In the genomic region with DNA sequence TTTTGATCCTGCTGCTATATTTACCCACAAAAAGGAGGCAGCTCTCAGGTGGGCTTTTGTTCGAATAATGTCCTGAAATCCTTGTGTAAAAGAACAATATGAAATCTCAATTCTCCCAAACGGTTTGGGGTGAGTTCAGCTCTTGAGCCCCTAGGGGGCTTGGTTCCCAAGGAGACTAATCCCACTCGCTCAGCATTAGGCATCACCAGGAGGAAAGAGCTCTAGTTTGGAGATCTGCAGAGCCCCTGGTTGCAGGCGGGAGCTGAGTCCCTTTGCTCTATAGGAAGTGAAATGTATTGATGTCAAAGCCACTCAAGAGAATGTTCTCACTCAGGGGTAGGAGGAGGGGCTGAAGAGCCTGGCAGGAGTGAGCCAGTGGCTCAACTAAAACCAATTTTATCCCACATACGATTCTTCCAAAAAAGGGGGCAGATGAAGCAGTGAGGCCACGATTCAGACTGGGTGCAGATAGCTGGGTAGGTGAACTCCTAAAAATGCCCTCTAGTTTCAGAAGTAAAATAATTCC, we compare ENCODE assay signal across 19 mouse cellular contexts. TPM values are rescaled to one million over a fixed set of nuclear protein-coding genes. Genes with fewer than 3 reads are reported as not detected.
A peak's percentile ranks its signal among the peaks of the same experiment; 100 is the strongest.
DNase-seq lines count a peak whose midpoint lies in the region; ATAC-seq and TF ChIP-seq lines count a peak whose summit lies in the region.
"Had no signal": no experiment of that assay in that cellular context is flagged by ENCODE, and none has a peak within 500 bp of the region (broad histone marks: within the 10 kb centered on the region; RNA-seq: fewer than 3 reads in every experiment).

No protein-coding gene starts in this region.

- peaks cover 12% of the 10 kb centered on the region for H3K4me1 ChIP-seq in hindbrain, embryonic 15.5 days (replicated peaks)

- H3K36me3 ChIP-seq in hindbrain, embryonic 15.5 days: no peaks in the 10 kb centered on the region
- H3K36me3 ChIP-seq: embryonic facial prominence, embryonic 15.5 days; G1E had no signal

- 0 out of 2 replicates have a peak overlapping the region, but pooled peaks have one; percentile 2 for H3K4me2 ChIP-seq in hindbrain, embryonic 15.5 days
- H3K4me2 ChIP-seq: embryonic facial prominence, embryonic 15.5 days had no signal

- H3K9me3 ChIP-seq in hindbrain, embryonic 15.5 days: no peaks in the 10 kb centered on the region
- H3K9me3 ChIP-seq: embryonic facial prominence, embryonic 15.5 days had no signal

- DNase-seq in layer of hippocampus, adult 2 months (ENCODE audit: low spot score in 2 of 2): no peak
- DNase-seq in layer of hippocampus, postnatal 36 days: no peak
- peak; percentile 64 for DNase-seq in embryo, embryonic 11 days
- DNase-seq in retina, embryonic 14.5 days (ENCODE audit: low spot score): peak; percentile 60
- DNase-seq in gastrocnemius, postnatal 4 days (ENCODE audit: low spot score in 2 of 2): no peak
- DNase-seq in urinary bladder, adult 2 months (ENCODE audit: low spot score): no peak
- DNase-seq in adrenal gland, postnatal 10 days: no peak
- DNase-seq: cerebellum, adult 11-12 months; cerebellum, postnatal 25 days; gastrocnemius, adult 2 months; heart, adult 2 months; kidney, adult 9 months; kidney, postnatal 36 days; right cerebral cortex, postnatal 25 days; thymus, postnatal 36 days had no signal

- H3K9ac ChIP-seq in hindbrain, embryonic 15.5 days: no peak overlapping the region
- H3K9ac ChIP-seq: embryonic facial prominence, embryonic 15.5 days had no signal

- TF ChIP-seq CTCF in layer of hippocampus, adult 2 months (conservative IDR thresholded peaks at IDR 0.05): peak; percentile 34

- H3K4me3 ChIP-seq in layer of hippocampus, adult 2 months: no peak overlapping the region
- no peak overlapping the region for H3K4me3 ChIP-seq in hindbrain, embryonic 15.5 days
- H3K4me3 ChIP-seq: embryonic facial prominence, embryonic 15.5 days; gastrocnemius, adult 2 months; heart, adult 2 months had no signal

- 6% methylated on average over 6 of the region's 6 CpGs for WGBS in hindbrain, embryonic 15.5 days

- no peak overlapping the region for H3K27ac ChIP-seq in layer of hippocampus, adult 2 months
- no peak overlapping the region for H3K27ac ChIP-seq in hindbrain, embryonic 15.5 days (replicated peaks)
- H3K27ac ChIP-seq: embryonic facial prominence, embryonic 15.5 days; gastrocnemius, adult 2 months; heart, adult 2 months had no signal

- no peak for ATAC-seq in hindbrain, embryonic 15.5 days (ENCODE audit: low FRiP score, low read depth)

- H3K27me3 ChIP-seq in hindbrain, embryonic 15.5 days: no peaks in the 10 kb centered on the region

RNA-seq across cellular contexts. Expression of gene Fam181b, which starts 3.2 kb away (rescaled TPM):
- total RNA-seq in layer of hippocampus, adult 2 months (2021): 10 to 100 TPM; 16.7 to 17.6 TPM
- 10 to 100 TPM; 20.6 to 21.5 TPM for total RNA-seq in layer of hippocampus, postnatal 36 days (2021)
- 57.1 and 65.4 TPM in 2 replicates for polyA plus RNA-seq in hindbrain, embryonic 15.5 days (2015; fragmentation: Nextera tagmentation; extraction: Ambion mirVana)
- total RNA-seq in gastrocnemius, postnatal 4 days (2021): 1 to 10 TPM; 3.9 to 4.4 TPM
- 1.6 and 2.6 TPM in 2 replicates for polyA plus RNA-seq in urinary bladder, adult 2 months (2012; rRNA removed)
- total RNA-seq in adrenal gland, postnatal 10 days (2021): 1 to 10 TPM; 3.1 to 7.2 TPM
- total RNA-seq: megakaryocyte-erythroid progenitor cell, adult 5-6 weeks had no signal
- polyA plus RNA-seq: G1E had no signal

Comparison
In these comparisons a context has a peak if more than half of its experiments do, and no peak if none do; other contexts are left out.
1. DNase-seq: peak in embryo, embryonic 11 days (single experiment) and retina, embryonic 14.5 days (single experiment); none in layer of hippocampus, adult 2 months (0 of 2), layer of hippocampus, postnatal 36 days (0 of 2), gastrocnemius, postnatal 4 days (0 of 2), urinary bladder, adult 2 months (single experiment) and adrenal gland, postnatal 10 days (single experiment).